Mouse (Mus musculus) liver, adult 2 months (tissue): ENCODE measurements at regions not wholly inside any gene's neighbourhood (a gene's known extent, or its start where the extent isn't known, plus 50 kb on each side); places are given as distances from the start of the nearest gene placed in this dataset.

Experiments used
- DNase-seq: peaks from one replicate; pipeline ENCODE4 v3.0.0-alpha.2; 2011; ENCODE audit warnings: low read depth, low spot score; ENCODE audit errors: extremely low read depth
- H3K27ac ChIP-seq: fragments of 200-500 bp; replicated peaks from 2 replicates; pipeline ENCODE4 v1.5.1; 2012; ENCODE audit warnings: low read depth, mild to moderate bottlenecking, control low read depth, inconsistent platforms, low read length; ENCODE audit not compliant: insufficient read depth
- H3K27me3 ChIP-seq: fragments of 200-500 bp; 2 replicates; pipeline ENCODE4 v1.6.1; 2012; ENCODE audit warnings: mild to moderate bottlenecking, moderate library complexity, low read length, inconsistent platforms; ENCODE audit not compliant: control insufficient read depth, insufficient read depth
- H3K36me3 ChIP-seq: fragments of 200-500 bp; 2 replicates; pipeline ENCODE4 v1.6.1; 2012; ENCODE audit warnings: low read length, inconsistent platforms; ENCODE audit not compliant: control insufficient read depth, insufficient read depth
- H3K4me1 ChIP-seq: fragments of 200-500 bp; 2 replicates; pipeline ENCODE4 v1.6.1; 2011; ENCODE audit warnings: low read length; ENCODE audit not compliant: control insufficient read depth, insufficient read depth
- H3K4me3 ChIP-seq: fragments of 200-500 bp; 2 replicates; pipeline ENCODE4 v1.5.1; 2011; ENCODE audit warnings: low read depth, mild to moderate bottlenecking, control low read depth, low read length, moderate library complexity; ENCODE audit not compliant: insufficient read depth
- H3K79me2 ChIP-seq: fragments of 200-500 bp; 2 replicates; pipeline ENCODE4 v1.6.1; 2012; ENCODE audit warnings: inconsistent platforms, mild to moderate bottlenecking, low read length, moderate library complexity; ENCODE audit not compliant: control insufficient read depth, insufficient read depth
- H3K9ac ChIP-seq: fragments of 200-500 bp; 2 replicates; pipeline ENCODE4 v1.6.1; 2012; ENCODE audit warnings: low read depth, mild to moderate bottlenecking, control low read depth, inconsistent platforms, low read length
- CTCF ChIP-seq: fragments of 200-500 bp; IDR thresholded peaks from 2 replicates; pipeline ENCODE4 v1.5.1; 2011; ENCODE audit warnings: low read depth, low read length, control low read depth
- POLR2A ChIP-seq: fragments of 200-500 bp; IDR thresholded peaks from 2 replicates; pipeline ENCODE4 v1.6.1; 2011; ENCODE audit warnings: low read length, control low read depth; ENCODE audit not compliant: insufficient read depth; ENCODE audit errors: extremely low read depth
- WGBS: fragments of 180-500 bp; shearing (Covaris S2); methylation state at CpG from one replicate; pipeline ENCODE4 v1.1.7; 2018; 5-methylcytosine and 5-hydroxymethylcytosine counted together

DNA sequence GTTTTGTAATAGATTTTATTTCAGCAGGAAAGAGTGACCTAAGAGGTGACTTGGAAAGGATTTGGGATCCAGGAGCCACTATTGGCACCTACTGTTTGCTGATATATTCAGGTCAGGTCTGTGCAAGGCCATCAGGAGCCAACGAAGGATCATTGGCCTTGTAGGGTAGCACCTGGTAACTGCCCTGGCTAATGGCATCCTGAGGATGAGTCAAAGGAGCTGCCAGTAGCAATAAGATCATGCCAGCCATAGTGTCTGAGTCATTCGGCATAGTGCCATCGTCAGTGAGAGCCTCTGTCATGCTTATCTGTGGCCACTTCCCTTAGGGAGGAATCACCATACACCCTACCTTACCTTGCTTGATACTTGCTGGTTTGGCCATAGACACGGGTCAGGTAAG is 1455.1 kb downstream of the Slc22a22 start:
- no peaks in the 10 kb centered on the region for H3K27me3 ChIP-seq
- DNase-seq = no peak
- no peak overlapping the region for H3K4me3 ChIP-seq
- H3K36me3 ChIP-seq = no peaks in the 10 kb centered on the region
- H3K9ac ChIP-seq = no peak overlapping the region
- no peak for TF ChIP-seq POLR2A
- TF ChIP-seq CTCF = no peak
- no peaks in the 10 kb centered on the region for H3K79me2 ChIP-seq
- no peak overlapping the region for H3K27ac ChIP-seq
- H3K4me1 ChIP-seq = no peaks in the 10 kb centered on the region
- WGBS = 84% methylated on average over 4 of the region's 4 CpGs

DNA sequence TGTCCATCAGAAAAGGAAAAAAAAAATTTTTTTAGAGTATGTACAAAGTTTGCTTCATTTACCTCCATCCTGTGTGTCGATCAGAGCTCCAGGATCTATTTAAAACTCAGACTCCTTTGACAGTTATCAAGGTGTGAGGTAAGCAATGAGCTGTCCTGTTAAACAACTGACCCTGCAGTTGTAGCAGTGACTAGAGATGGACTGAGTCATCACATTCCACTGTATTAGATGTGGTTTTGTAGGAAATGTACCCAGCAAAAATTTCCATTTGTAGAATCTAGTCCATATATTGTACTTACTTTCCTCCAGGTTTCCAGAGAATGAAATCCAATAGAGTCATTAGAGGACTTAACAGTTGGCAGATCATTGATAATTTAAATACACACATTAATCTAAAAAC is 1459.3 kb downstream of the Slc22a22 start:
- Histone ChIP-seq H3K4me1 (no peaks in the 10 kb centered on the region), H3K4me3 (no peak overlapping the region), H3K9ac (no peak overlapping the region), H3K36me3 (no peaks in the 10 kb centered on the region), H3K27ac (no peak overlapping the region), H3K27me3 (no peaks in the 10 kb centered on the region), H3K79me2 (no peaks in the 10 kb centered on the region)
- WGBS = 76% methylated on average over 1 of the region's 1 CpGs
- no peak for TF ChIP-seq CTCF
- TF ChIP-seq POLR2A = no peak
- no peak for DNase-seq

DNA sequence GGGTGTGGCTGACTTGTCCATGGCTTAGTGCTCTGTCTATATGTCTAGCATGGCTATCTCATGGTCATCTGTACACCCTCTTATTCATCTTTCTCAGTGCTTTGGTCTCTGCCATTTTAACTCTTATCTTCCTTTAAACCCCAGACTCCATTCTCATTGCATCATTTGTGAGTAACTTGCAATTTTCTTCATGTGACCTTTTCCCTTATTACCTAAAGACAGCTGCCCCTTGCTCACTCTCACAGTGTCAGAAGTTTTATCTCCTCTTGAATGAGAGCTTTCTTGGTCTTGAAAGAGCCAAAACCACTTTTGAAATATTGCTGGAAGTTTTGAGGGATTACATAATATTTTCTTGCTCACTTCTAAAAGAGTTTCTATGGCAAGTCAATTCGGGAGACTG is 1459.9 kb downstream of the Slc22a22 start:
- DNase-seq = no peak
- H3K27ac ChIP-seq = no peak overlapping the region
- no peak overlapping the region for H3K9ac ChIP-seq
- no peaks in the 10 kb centered on the region for H3K36me3 ChIP-seq
- H3K4me3 ChIP-seq = no peak overlapping the region
- TF ChIP-seq POLR2A (no peak), CTCF (no peak)
- H3K27me3 ChIP-seq = no peaks in the 10 kb centered on the region
- no peaks in the 10 kb centered on the region for H3K79me2 ChIP-seq
- WGBS = 87% methylated on average over 1 of the region's 1 CpGs
- no peaks in the 10 kb centered on the region for H3K4me1 ChIP-seq

DNA sequence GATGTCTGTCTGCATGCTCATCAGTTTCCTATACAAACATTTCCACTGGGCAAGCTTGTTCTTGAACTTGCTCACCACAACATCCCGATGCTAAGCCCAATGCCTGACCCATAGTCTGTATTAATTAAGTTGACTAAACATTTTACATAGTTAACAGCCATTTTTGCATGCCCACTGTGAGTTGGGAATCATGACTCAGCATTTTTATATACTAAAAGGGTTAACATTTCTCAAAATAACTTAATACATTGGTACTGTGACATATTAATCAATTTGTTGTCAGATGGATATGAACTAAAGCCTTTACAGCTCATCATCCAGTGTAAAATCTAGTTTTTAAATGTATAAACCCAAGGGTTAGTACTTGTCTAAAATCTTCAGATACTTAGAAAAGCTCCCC is 1461.4 kb downstream of the Slc22a22 start:
- no peaks in the 10 kb centered on the region for H3K79me2 ChIP-seq
- no peak overlapping the region for H3K4me3 ChIP-seq
- TF ChIP-seq CTCF (no peak), POLR2A (no peak)
- no peaks in the 10 kb centered on the region for H3K36me3 ChIP-seq
- no peaks in the 10 kb centered on the region for H3K27me3 ChIP-seq
- H3K4me1 ChIP-seq = no peaks in the 10 kb centered on the region
- no peak overlapping the region for H3K9ac ChIP-seq
- WGBS = 88% methylated on average over 1 of the region's 1 CpGs
- H3K27ac ChIP-seq = no peak overlapping the region
- DNase-seq = no peak

DNA sequence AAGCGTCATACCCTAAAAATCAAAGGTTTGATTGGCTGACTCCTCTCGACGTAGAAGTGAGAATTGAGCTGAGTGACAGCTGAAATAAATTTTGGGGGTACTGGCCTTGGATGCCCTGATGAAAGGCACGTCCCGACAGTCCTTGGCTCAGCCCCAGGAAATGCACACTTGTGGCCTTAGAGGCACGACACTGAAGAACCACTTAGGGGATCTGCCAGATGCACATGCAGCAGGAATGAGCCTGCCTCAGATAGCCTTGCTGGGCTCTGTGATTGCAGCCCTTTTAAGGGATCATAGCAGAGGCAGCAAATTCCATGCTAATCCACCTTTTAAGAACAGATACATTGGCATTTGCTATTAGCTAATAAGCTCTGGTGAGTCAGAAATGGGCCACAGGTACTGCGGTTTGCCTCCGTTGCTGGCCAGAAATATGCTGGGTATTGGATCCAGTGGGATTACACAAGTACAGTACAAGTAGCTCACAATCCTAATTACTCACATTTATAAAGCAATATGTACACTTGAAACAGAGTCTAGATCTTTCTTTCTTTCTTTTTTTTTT is 1463.3 kb downstream of the Slc22a22 start:
- DNase-seq = no peak

DNA sequence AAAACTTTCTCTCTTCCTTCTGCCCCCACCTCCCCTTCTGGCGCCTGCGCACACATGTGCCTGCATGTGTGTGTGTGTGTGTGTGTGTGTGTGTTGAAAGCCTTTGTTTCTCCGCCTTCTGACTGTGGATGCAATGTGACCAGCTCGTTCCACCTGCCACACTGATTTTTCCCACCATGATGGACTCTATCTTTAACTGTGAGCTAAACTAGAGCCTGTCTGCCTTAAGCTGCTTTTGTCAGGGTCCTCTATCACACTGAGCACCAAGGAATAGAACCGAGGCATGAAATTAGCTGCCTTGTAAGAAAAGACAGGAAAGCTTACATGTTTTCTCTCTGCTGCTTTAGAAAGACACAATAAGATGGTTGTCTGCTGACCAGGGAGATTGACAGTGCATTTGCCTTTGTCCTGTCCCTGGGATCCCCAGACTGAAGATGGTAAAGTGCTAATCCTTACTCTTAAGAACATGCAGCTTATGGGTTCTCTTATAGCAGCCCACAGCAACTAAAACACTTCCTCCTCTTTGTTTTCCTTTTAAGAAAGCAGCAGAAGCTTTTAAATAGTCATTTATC is 1468.7 kb downstream of the Slc22a22 start:
- Histone ChIP-seq H3K4me1 (no peaks in the 10 kb centered on the region), H3K36me3 (no peaks in the 10 kb centered on the region), H3K4me3 (no peak overlapping the region), H3K27me3 (no peaks in the 10 kb centered on the region), H3K79me2 (no peaks in the 10 kb centered on the region), H3K27ac (no peak overlapping the region), H3K9ac (no peak overlapping the region)
- DNase-seq = no peak
- WGBS = 85% methylated on average over 5 of the region's 5 CpGs
- TF ChIP-seq POLR2A (no peak), CTCF (no peak)

More for the DNA sequence above, 1463.3 kb downstream of the Slc22a22 start:
- H3K36me3 ChIP-seq = no peaks in the 10 kb centered on the region
- TF ChIP-seq POLR2A (no peak), CTCF (no peak)
- H3K4me3 ChIP-seq = no peak overlapping the region
- H3K27ac ChIP-seq = no peak overlapping the region
- WGBS = 84% methylated on average over 8 of the region's 8 CpGs
- H3K27me3 ChIP-seq = no peaks in the 10 kb centered on the region
- H3K4me1 ChIP-seq = no peaks in the 10 kb centered on the region
- H3K79me2 ChIP-seq = no peaks in the 10 kb centered on the region
- no peak overlapping the region for H3K9ac ChIP-seq
